Mouse (Mus musculus): ENCODE data around the gene Prodh2.

DNA sequence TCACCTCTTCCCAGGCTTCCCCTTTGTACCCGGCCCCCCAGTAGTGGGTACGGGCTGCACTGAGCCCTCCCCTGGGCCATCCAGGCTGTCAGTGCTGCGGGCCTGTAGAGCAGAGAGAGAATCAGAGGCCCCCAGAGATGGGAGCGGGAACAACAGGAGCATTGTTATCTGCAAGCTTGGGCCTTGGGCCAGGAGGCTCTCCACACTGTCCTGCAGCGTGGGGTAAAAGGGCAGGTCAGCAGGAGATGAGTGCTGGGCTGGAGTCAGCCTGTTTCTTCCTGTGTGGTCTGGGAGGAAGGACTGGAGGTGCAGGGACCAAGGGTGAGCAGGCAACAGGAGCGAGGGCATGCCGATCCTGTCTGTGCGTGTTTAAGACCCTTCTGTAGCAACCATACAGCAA lies 39.5 kb downstream of the Prodh2 start:
- TF ChIP-seq EP300 (IDR thresholded peaks at IDR 0.05; ENCODE audit: low read depth) (no peak), CTCF (IDR thresholded peaks at IDR 0.05; ENCODE audit: low read depth) (no peak)
